Mouse (Mus musculus) cerebellum, adult 2 months (tissue): ENCODE data around the gene Elfn1.

ENCODE experiments used
- CTCF ChIP-seq: fragments of 200-500 bp; IDR thresholded peaks from 2 replicates; pipeline ENCODE4 v1.5.1; 2011; ENCODE audit warnings: low read depth, mild to moderate bottlenecking, control low read depth, low read length, moderate library complexity, borderline replicate concordance; ENCODE audit not compliant: insufficient read depth
- POLR2A ChIP-seq: fragments of 200-500 bp; IDR thresholded peaks from 2 replicates; pipeline ENCODE4 v1.6.1; 2011; ENCODE audit warnings: low read length, control low read depth, borderline replicate concordance; ENCODE audit not compliant: insufficient read depth

DNA sequence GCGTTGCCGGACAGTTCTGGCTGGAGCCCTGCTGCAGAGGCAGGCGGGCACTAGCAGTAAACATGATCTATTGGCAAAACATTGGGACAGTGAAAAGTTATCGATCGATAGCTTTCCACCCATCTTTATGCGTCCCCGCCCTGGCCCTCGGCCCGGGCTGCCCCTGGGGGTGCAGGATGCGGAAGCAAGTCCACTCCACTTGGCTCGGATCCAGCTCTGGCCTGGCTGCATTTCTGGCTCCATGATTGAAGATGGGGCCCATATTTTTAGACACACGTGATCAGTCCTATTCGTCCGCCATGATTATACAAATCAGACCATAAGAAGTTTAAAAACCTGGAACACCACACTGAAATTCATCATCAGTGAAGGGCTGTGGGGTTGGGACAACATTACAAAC lies 57.9 kb downstream of the Elfn1 start:
- TF ChIP-seq CTCF (no peak), POLR2A (no peak)
